Mouse (Mus musculus) C2C12 (cell line): ENCODE measurements around the gene Cdh16. TPM values are rescaled to one million over a fixed set of nuclear protein-coding genes. Genes with fewer than 3 reads are reported as not detected.
"Not testable (repeated sequence)": the region's sequence is repeated elsewhere in the genome, so short reads cannot be mapped to it uniquely, and the experiment has no call there.

Experiments
- H3K27me3 ChIP-seq: one replicate; pipeline ENCODE4 v1.6.1; 2011; ENCODE audit not compliant: control insufficient read depth, insufficient read depth, insufficient read length
- H3K36me3 ChIP-seq: one replicate; pipeline ENCODE4 v1.6.1; 2011; ENCODE audit not compliant: control insufficient read depth, insufficient read depth
- H3K4me3 ChIP-seq: one replicate; pipeline ENCODE4 v1.5.1; 2011; ENCODE audit warnings: mild to moderate bottlenecking, control low read depth; ENCODE audit not compliant: poor library complexity, insufficient read depth, severe bottlenecking
- H3K79me2 ChIP-seq: one replicate; pipeline ENCODE4 v1.6.1; 2011; ENCODE audit not compliant: control insufficient read depth, insufficient read depth
- H3K79me3 ChIP-seq: one replicate; pipeline ENCODE4 v1.6.1; 2011; ENCODE audit warnings: low read depth, control low read depth
- H3ac ChIP-seq: one replicate; pipeline ENCODE3; 2011; ENCODE audit warnings: low read depth; ENCODE audit not compliant: control insufficient read depth, insufficient read length
- CEBPB ChIP-seq: IDR thresholded peaks from one replicate; pipeline ENCODE4 v1.6.1; 2011; ENCODE audit warnings: low read depth, mild to moderate bottlenecking, control low read depth, moderate library complexity
- CTCF ChIP-seq: IDR thresholded peaks from one replicate; pipeline ENCODE4 v1.5.1; 2011; ENCODE audit not compliant: control insufficient read depth, insufficient read depth, insufficient read length
- FOSL1 ChIP-seq: IDR thresholded peaks from one replicate; pipeline ENCODE4 v1.8.0; 2011; ENCODE audit warnings: mild to moderate bottlenecking, low read length; ENCODE audit not compliant: poor library complexity, insufficient read depth, severe bottlenecking
- MAX ChIP-seq: IDR thresholded peaks from one replicate; pipeline ENCODE4 v1.6.1; 2011; ENCODE audit warnings: mild to moderate bottlenecking, control low read depth
- MYOD1 ChIP-seq: IDR thresholded peaks from one replicate; pipeline ENCODE4 v1.6.1; 2011; ENCODE audit warnings: low read depth; ENCODE audit not compliant: control insufficient read depth, insufficient read length
- MYOG ChIP-seq: IDR thresholded peaks from one replicate; pipeline ENCODE4 v1.6.1; 2011; ENCODE audit not compliant: control insufficient read depth, insufficient read length; ENCODE audit errors: extremely low read depth
- USF1 ChIP-seq: IDR thresholded peaks from one replicate; pipeline ENCODE4 v1.6.1; 2011; ENCODE audit warnings: low read depth, mild to moderate bottlenecking, control low read depth, moderate library complexity
- long read RNA-seq, 2 experiments: library from polyadenylated mRNA; unstranded; transcript quantifications; one replicate each; pipeline ENCODE4 v2.0.0; 2019 to 2020
- polyA plus RNA-seq: library from polyadenylated mRNA; unstranded; fragments of >200 nt; fragmentation: generic; extraction: Trizol; gene quantifications from one replicate; pipeline ENCODE4 v1.2.1, GENCODE M21; 2012; ENCODE audit warnings: missing spikeins

Cdh16 gene
- polyA plus RNA-seq, result not detected
- long read RNA-seq, experiment 1, result 0 reads
- long read RNA-seq, experiment 2, result 0 reads

GRCm38 (mm10) chr8:104624161-104624560, at the start of gene Cdh16:
Gene Cdh16, minus strand, starts transcription at chr8:104624396.
- Histone ChIP-seq H3K27me3 (peaks cover 9% of the 10 kb centered on the region), H3ac (no peak within 1 kb of the TSS), H3K79me2 (no peaks in the 10 kb centered on the region), H3K79me3 (no peaks in the 10 kb centered on the region), H3K36me3 (no peaks in the 10 kb centered on the region), H3K4me3 (no peak within 1 kb of the TSS)
- TF ChIP-seq MAX, result no peak
- no peak for TF ChIP-seq FOSL1
- no peak for TF ChIP-seq MYOG
- TF ChIP-seq MYOD1, result no peak
- TF ChIP-seq USF1, result no peak
- TF ChIP-seq CEBPB, result no peak

DNA sequence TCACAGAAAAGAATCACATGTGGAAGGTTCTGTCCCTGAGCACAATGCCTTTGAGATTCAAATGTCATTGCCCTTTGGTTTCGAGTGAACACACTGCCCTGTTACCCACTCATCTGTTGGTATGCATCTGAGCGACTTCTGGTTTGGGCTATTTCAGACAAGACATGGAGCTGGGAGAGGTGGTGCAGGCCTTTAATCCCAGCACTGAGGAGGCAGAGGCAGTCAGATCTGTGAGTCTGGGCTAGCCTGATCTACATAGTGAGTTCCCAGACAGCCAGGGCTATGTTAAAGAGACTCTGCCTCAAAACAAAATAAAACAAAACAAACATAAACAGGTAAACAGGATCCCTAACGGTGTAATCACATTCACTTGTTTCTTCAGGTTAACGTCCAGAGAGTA, 31.4 kb upstream of the Cdh16 start:
- no peaks in the 10 kb centered on the region for H3K27me3 ChIP-seq
- no peaks in the 10 kb centered on the region for H3K79me3 ChIP-seq
- no peak overlapping the region for H3ac ChIP-seq
- no peaks in the 10 kb centered on the region for H3K36me3 ChIP-seq
- TF ChIP-seq MYOD1 (no peak), FOSL1 (no peak), USF1 (no peak), MAX (no peak), CTCF (no peak), CEBPB (no peak), MYOG (no peak)
- H3K79me2 ChIP-seq, result no peaks in the 10 kb centered on the region
- no peak overlapping the region for H3K4me3 ChIP-seq

DNA sequence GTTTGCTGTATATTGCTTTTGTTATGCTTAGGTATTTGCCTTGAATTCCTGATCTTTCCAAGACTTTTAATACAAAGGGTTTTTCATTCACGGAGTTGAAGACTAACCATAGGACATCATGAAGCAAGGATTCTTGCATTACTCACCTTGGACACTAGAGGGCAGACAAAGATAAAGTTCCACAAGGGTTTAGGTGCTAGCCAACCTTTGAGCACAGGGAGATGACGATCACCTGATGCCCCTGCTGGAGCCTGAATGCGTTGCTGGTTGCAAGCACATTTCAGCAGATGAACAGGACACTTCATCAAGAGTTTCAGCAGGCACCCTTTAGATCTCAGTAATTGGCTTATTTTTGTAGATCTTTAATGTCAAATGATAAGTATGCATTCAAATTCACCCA, 30.8 kb upstream of the Cdh16 start:
- TF ChIP-seq MYOG (no peak), FOSL1 (no peak), USF1 (no peak), MAX (no peak), MYOD1 (no peak), CTCF (no peak), CEBPB (no peak)
- no peak overlapping the region for H3K4me3 ChIP-seq
- no peaks in the 10 kb centered on the region for H3K36me3 ChIP-seq
- H3ac ChIP-seq, result no peak overlapping the region
- no peaks in the 10 kb centered on the region for H3K79me3 ChIP-seq
- no peaks in the 10 kb centered on the region for H3K79me2 ChIP-seq
- no peaks in the 10 kb centered on the region for H3K27me3 ChIP-seq

GRCm38 (mm10) chr8:104644187-104644586, 20.0 kb upstream of the Cdh16 start:
- Histone ChIP-seq H3K79me3 (peaks cover 15% of the 10 kb centered on the region), H3K79me2 (peaks cover 23% of the 10 kb centered on the region)
- H3K27me3 ChIP-seq, H3K4me3 ChIP-seq, H3ac ChIP-seq, H3K36me3 ChIP-seq: not testable (repeated sequence)

GRCm38 (mm10) chr8:104642324-104642654, 18.1 kb upstream of the Cdh16 start:
- H3K27me3 ChIP-seq, result no peaks in the 10 kb centered on the region
- H3K36me3 ChIP-seq, result peaks cover 14% of the 10 kb centered on the region
- peaks cover 15% of the 10 kb centered on the region for H3K79me3 ChIP-seq
- H3ac ChIP-seq, result peak overlapping the region; percentile 55
- H3K79me2 ChIP-seq, result peaks cover 23% of the 10 kb centered on the region
- peak overlapping the region; percentile 94 for H3K4me3 ChIP-seq
- TF ChIP-seq MAX, result no peak
- TF ChIP-seq MYOG, result no peak

DNA sequence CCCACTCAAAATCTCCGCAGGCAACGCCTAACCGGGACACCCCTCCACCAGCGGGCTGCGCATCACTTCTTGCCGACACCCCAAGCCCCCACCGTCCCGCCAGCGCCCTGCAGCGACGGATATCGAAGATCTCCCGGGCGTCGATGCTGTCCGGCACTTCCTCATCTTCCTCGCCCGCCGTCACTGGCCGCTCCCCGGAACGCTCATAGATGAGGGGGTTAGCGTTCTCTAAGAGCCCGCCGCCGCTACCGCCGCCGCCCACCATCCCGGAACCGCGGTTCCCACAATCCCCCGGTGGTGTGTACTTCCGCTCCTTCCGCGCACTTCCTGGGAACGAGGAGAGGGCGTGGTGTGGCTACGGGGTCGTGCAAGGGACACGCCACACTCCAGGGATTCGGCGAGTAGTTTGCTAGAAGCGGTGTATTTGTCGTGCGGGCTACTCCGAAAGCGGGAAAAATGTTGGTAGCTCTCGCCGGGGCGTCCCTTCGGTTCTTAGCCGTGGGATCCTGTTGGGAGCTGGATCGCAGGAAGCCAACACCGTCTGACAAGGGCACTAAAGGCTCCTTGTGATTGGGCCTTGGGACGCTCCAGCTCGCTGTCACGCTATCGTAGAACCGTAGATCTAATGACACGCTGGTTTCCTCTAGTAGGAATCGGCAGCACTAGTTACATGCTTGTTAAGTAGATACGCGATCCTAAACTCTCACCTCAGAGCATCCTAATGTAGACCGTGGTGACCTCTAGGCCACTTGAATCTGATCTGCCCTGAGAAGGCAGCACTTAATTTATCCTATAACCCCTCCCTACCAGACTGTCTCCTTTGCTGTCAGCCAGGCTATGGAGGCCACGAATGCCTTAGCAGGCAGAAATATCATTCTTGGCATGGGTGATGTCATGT, 17.5 kb upstream of the Cdh16 start, which contains the start of gene Ciao2b:
Ciao2b (minus strand) TSS at position 540 of the 898 bp plus-strand sequence.
- H3K36me3 ChIP-seq, result peaks cover 14% of the 10 kb centered on the region
- peak within 1 kb of the TSS; percentile 67 for H3ac ChIP-seq
- TF ChIP-seq MYOD1 (no peak), CTCF (no peak), MYOG (no peak), MAX (peak; percentile 67), USF1 (no peak), FOSL1 (no peak)

More for the DNA sequence above, 17.5 kb upstream of the Cdh16 start, which contains the start of gene Ciao2b:
- Histone ChIP-seq H3K79me3 (peaks cover 15% of the 10 kb centered on the region), H3K79me2 (peaks cover 23% of the 10 kb centered on the region), H3K27me3 (no peaks in the 10 kb centered on the region), H3K4me3 (peak within 1 kb of the TSS; percentile 94)
